Mouse (Mus musculus) lung, postnatal 0 days (tissue): ENCODE data around the gene Plxna1.

Experiments
- CTCF ChIP-seq: IDR thresholded peaks from 2 replicates; pipeline ENCODE4 v1.5.1; 2016; ENCODE audit warnings: antibody characterized with exemption, mild to moderate bottlenecking
- EP300 ChIP-seq: IDR thresholded peaks from 2 replicates; pipeline ENCODE4 v1.6.1; 2016; ENCODE audit warnings: antibody characterized with exemption, mild to moderate bottlenecking, control low read depth

GRCm38 (mm10) chr6:89310236-89310635 is 52.2 kb downstream of the Plxna1 start:
- no peak for TF ChIP-seq CTCF
- TF ChIP-seq EP300 = no peak
